Mouse (Mus musculus): ENCODE results near the gene Car3.

GRCm38 (mm10) chr3:14874402-14875040 lies 11.2 kb downstream of the Car3 start:
- TF ChIP-seq POLR2A (IDR thresholded peaks at IDR 0.05; ENCODE audit: control insufficient read depth, extremely low read depth, insufficient read depth, low read length, poor library complexity) (no peak), CTCF (IDR thresholded peaks at IDR 0.05; ENCODE audit: borderline replicate concordance, control insufficient read depth, extremely low read depth, insufficient read depth, low read length, poor library complexity) (no peak)

All from thymus, adult 2 months (tissue).